Mouse (Mus musculus) MN1 (cell line): ENCODE data around the gene Large2.

Experiments used
- DNase-seq: peaks from one replicate; pipeline ENCODE4 v3.0.0-alpha.2; 2016; ENCODE audit warnings: low spot score

Large2 gene

GRCm38 (mm10) chr2:92390206-92390930, 15.7 kb upstream of the Large2 start:
- DNase-seq = peak; percentile 46

GRCm38 (mm10) chr2:92389645-92390044, 15.0 kb upstream of the Large2 start:
- DNase-seq = no peak

GRCm38 (mm10) chr2:92388891-92389641, 14.4 kb upstream of the Large2 start:
- peak; percentile 93 for DNase-seq

GRCm38 (mm10) chr2:92388081-92388517, 13.4 kb upstream of the Large2 start:
- no peak for DNase-seq

- DNase-seq = peak; percentile 60
Measured at GRCm38 (mm10) chr2:92387646-92388045, 13.0 kb upstream of the Large2 start.

GRCm38 (mm10) chr2:92386821-92387570, 12.3 kb upstream of the Large2 start:
- DNase-seq = no peak

GRCm38 (mm10) chr2:92385113-92386051, 10.7 kb upstream of the Large2 start:
- DNase-seq = no peak

GRCm38 (mm10) chr2:92384101-92384500, 9.4 kb upstream of the Large2 start:
- DNase-seq = no peak

- no peak for DNase-seq
Measured at GRCm38 (mm10) chr2:92382759-92383158, 8.1 kb upstream of the Large2 start.

GRCm38 (mm10) chr2:92381901-92382588, 7.4 kb upstream of the Large2 start, which contains the start of gene 1700029I15Rik:
Gene 1700029I15Rik (plus strand): TSS chr2:92382538.
- DNase-seq = no peak

GRCm38 (mm10) chr2:92381161-92381560, 6.5 kb upstream of the Large2 start:
- peak; percentile 62 for DNase-seq

- peak; percentile 71 for DNase-seq
Measured at GRCm38 (mm10) chr2:92380495-92381050, 5.9 kb upstream of the Large2 start.

GRCm38 (mm10) chr2:92379783-92380494, 5.3 kb upstream of the Large2 start:
- DNase-seq = peak; percentile 42

- DNase-seq = no peak
Measured at GRCm38 (mm10) chr2:92377320-92377719, 2.7 kb upstream of the Large2 start.

- peak; percentile 38 for DNase-seq
Measured at GRCm38 (mm10) chr2:92376300-92376699, 1.6 kb upstream of the Large2 start.

GRCm38 (mm10) chr2:92375788-92376187, 1.1 kb upstream of the Large2 start:
- DNase-seq = no peak

- peak; percentile 98 for DNase-seq
Measured at GRCm38 (mm10) chr2:92375099-92375623, 492 bp upstream of the Large2 start.

GRCm38 (mm10) chr2:92373437-92373813, 1.2 kb downstream of the Large2 start:
- DNase-seq = no peak

GRCm38 (mm10) chr2:92372767-92373436, 1.8 kb downstream of the Large2 start:
- peak; percentile 88 for DNase-seq
